Mouse (Mus musculus) kidney, adult 9 months (tissue): ENCODE results near the gene Btbd7.
A peak's percentile ranks its signal among the peaks of the same experiment; 100 is the strongest.

Experiments
- DNase-seq: peaks from one replicate; pipeline ENCODE4 v3.0.0; 2022

The Btbd7 gene

GRCm38 (mm10) chr12:102779452-102779851, 98.8 kb downstream of the Btbd7 start:
- DNase-seq, result peak; percentile 29

GRCm38 (mm10) chr12:102778151-102778550, 100.1 kb downstream of the Btbd7 start:
- DNase-seq, result no peak

GRCm38 (mm10) chr12:102776035-102776434, 102.2 kb downstream of the Btbd7 start:
- no peak for DNase-seq

- no peak for DNase-seq
Measured at GRCm38 (mm10) chr12:102772676-102773075, 105.6 kb downstream of the Btbd7 start.

GRCm38 (mm10) chr12:102771601-102772000, 106.7 kb downstream of the Btbd7 start:
- no peak for DNase-seq

GRCm38 (mm10) chr12:102769000-102769399, 109.3 kb downstream of the Btbd7 start:
- peak; percentile 31 for DNase-seq

GRCm38 (mm10) chr12:102763696-102764095, 114.6 kb downstream of the Btbd7 start:
- DNase-seq, result no peak

GRCm38 (mm10) chr12:102761668-102762067, 116.6 kb downstream of the Btbd7 start:
- no peak for DNase-seq

- DNase-seq, result no peak
Measured at GRCm38 (mm10) chr12:102758936-102759335, 119.3 kb downstream of the Btbd7 start.

- DNase-seq, result no peak
Measured at GRCm38 (mm10) chr12:102758403-102758756, 119.9 kb downstream of the Btbd7 start, which contains the start of gene Gm20604. Gene Gm20604, minus strand, starts transcription at chr12:102758672.

GRCm38 (mm10) chr12:102757689-102758402, 120.4 kb downstream of the Btbd7 start, which contains the start of the genes Gm28051, Gon7 and Ubr7:
Gene Gm28051, minus strand, starts transcription at chr12:102757765.
Gene Gon7, minus strand, starts transcription at chr12:102757803.
Gene Ubr7, plus strand, starts transcription at chr12:102757967.
- peak; percentile 98 for DNase-seq

- no peak for DNase-seq
Measured at GRCm38 (mm10) chr12:102757055-102757688, 121.1 kb downstream of the Btbd7 start.

GRCm38 (mm10) chr12:102756304-102756703, 122.0 kb downstream of the Btbd7 start:
- DNase-seq, result peak; percentile 43

- DNase-seq, result no peak
Measured at GRCm38 (mm10) chr12:102748256-102748655, 130.0 kb downstream of the Btbd7 start.

GRCm38 (mm10) chr12:102744839-102745238, 133.4 kb downstream of the Btbd7 start:
- no peak for DNase-seq

- peak; percentile 93 for DNase-seq
Measured at GRCm38 (mm10) chr12:102743589-102744574, 134.4 kb downstream of the Btbd7 start, which contains the start of the genes Moap1 and Tmem251. Gene Moap1, minus strand, starts transcription at chr12:102743661. Gene Tmem251, plus strand, starts transcription at chr12:102743762.

GRCm38 (mm10) chr12:102743036-102743588, 135.2 kb downstream of the Btbd7 start:
- DNase-seq, result no peak

- no peak for DNase-seq
Measured at GRCm38 (mm10) chr12:102742056-102742455, 136.2 kb downstream of the Btbd7 start.

- DNase-seq, result no peak
Measured at GRCm38 (mm10) chr12:102740285-102740684, 138.0 kb downstream of the Btbd7 start.

GRCm38 (mm10) chr12:102739096-102739495, 139.2 kb downstream of the Btbd7 start:
- DNase-seq, result no peak

- peak; percentile 73 for DNase-seq
Measured at GRCm38 (mm10) chr12:102733381-102733780, 144.9 kb downstream of the Btbd7 start.
